Mouse (Mus musculus) liver, embryonic 14.5 days (tissue): ENCODE measurements around the gene Olfr605.

ENCODE experiments used
- CTCF ChIP-seq: IDR thresholded peaks from 2 replicates; pipeline ENCODE4 v1.5.1; 2016; ENCODE audit warnings: antibody characterized with exemption, low read depth, control low read depth
- EP300 ChIP-seq: IDR thresholded peaks from 2 replicates; pipeline ENCODE4 v1.6.1; 2016; ENCODE audit warnings: antibody characterized with exemption, low read depth

DNA sequence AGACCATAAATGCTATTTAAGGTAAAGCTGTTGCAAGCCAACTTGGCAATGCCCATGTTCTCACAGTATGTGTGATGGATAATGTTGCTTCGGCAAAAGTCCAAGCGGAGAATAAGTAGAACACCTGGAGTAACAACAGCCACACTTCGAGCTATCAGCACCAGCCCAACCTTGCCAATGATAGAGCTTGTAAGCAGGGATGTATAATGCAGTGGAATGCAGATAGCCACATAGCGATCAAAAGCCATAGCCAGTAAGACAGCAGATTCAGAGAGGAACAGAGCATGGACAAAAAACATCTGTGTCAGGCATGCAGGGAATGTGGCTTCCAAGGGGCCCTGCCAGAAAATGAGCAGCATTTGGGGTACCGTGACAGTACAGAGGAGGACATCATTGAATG, 15.4 kb upstream of the Olfr605 start:
- TF ChIP-seq CTCF = no peak
- no peak for TF ChIP-seq EP300
